ENCODE assay signal across 22 mouse cellular contexts in the genomic region with DNA sequence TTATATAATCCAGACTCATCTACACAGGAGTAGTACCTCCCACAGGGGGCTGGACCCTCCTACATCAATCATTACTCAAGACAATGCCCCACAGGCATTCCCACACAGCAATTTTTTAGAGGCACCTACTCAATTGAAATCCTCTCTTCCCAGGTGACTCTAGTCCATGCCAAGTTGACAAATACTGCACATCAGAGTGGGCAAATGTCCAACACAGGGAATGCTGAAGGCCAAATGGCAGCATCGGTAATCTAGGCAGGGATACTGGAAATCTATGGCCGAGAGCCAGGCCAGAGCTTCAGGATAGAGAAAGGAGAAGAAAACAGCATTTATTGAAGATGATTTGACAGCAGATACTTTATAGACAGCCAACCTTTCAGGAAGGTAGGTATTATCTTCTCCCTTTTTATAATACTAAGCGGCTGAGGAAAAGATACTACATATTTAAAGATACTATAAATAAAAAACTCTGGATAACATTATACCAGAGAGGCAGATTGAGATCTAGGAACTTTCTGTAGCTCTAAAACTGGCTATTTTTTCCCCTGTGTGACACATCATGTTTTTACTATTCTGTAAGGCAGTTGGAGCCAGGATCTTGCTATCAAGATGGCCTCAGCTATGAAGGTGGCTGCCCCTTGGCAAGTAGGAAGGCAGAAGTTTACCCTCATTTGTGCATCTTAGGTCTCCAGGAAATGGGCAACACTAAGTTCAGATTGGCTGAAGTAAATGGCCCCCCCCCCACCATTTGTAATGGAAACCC.
DNase-seq lines count a peak whose midpoint lies in the region; TF ChIP-seq lines count a peak whose summit lies in the region.
"Had no signal": no experiment of that assay in that cellular context is flagged by ENCODE, and none has a peak within 500 bp of the region (broad histone marks: within the 10 kb centered on the region; RNA-seq: fewer than 3 reads in every experiment).

No protein-coding gene starts in this region.

- H3K27me3 ChIP-seq in cerebellum, adult 2 months (ENCODE audit: control insufficient read depth, insufficient read depth, low read length), result no peaks in the 10 kb centered on the region
- H3K27me3 ChIP-seq: forebrain, embryonic 15.5 days; liver, embryonic 13.5 days; lung, embryonic 15.5 days; neural tube, embryonic 12.5 days; stomach, embryonic 15.5 days had no signal

- peak overlapping the region; percentile 68 for H3K27ac ChIP-seq in left cerebral cortex, adult 2 months
- no peak overlapping the region for H3K27ac ChIP-seq in cerebellum, adult 2 months (ENCODE audit: insufficient read depth, low read length)
- H3K27ac ChIP-seq: embryonic facial prominence, embryonic 10.5 days; forebrain, embryonic 15.5 days; kidney, postnatal 0 days; liver, embryonic 13.5 days; lung, embryonic 15.5 days; neural tube, embryonic 12.5 days; stomach, embryonic 15.5 days had no signal

- no peak for TF ChIP-seq POLR2A in cerebellum, adult 2 months (IDR thresholded peaks at IDR 0.05; ENCODE audit: borderline replicate concordance, insufficient read depth, low read length)

- intact Hi-C loops in left cerebral cortex, adult 2 months (cut with DNase I), result no loop called here

- peaks cover 2% of the 10 kb centered on the region; the same call in 1 of the 2 replicates for H3K4me1 ChIP-seq in cerebellum, adult 2 months (ENCODE audit: control insufficient read depth, insufficient read depth, low read length)
- H3K4me1 ChIP-seq: embryonic facial prominence, embryonic 10.5 days; liver, embryonic 13.5 days; lung, embryonic 15.5 days; stomach, embryonic 15.5 days had no signal

- no peak for TF ChIP-seq CTCF in left cerebral cortex, adult 2 months (IDR thresholded peaks at IDR 0.05)
- TF ChIP-seq CTCF in cerebellum, adult 2 months (IDR thresholded peaks at IDR 0.05; ENCODE audit: borderline replicate concordance, insufficient read depth, low read depth, low read length), result no peak

- H3K4me3 ChIP-seq in left cerebral cortex, adult 2 months, result no peak overlapping the region
- no peak overlapping the region for H3K4me3 ChIP-seq in cerebellum, adult 2 months (replicated peaks; ENCODE audit: insufficient read depth, low read depth, low read length)
- H3K4me3 ChIP-seq: embryonic facial prominence, embryonic 10.5 days; forebrain, embryonic 15.5 days; liver, embryonic 13.5 days; lung, embryonic 15.5 days; neural tube, embryonic 12.5 days; stomach, embryonic 15.5 days had no signal

- 28% methylated on average over 3 of the region's 3 CpGs for WGBS in cerebellum, adult 2 months

- DNase-seq in left cerebral cortex, adult 2 months (ENCODE audit: extremely low spot score in 1 of 2, low spot score in 2 of 2), result no peak
- DNase-seq in left cerebral cortex, adult 18-20 months (ENCODE audit: low spot score in 2 of 2), result no peak
- DNase-seq in cerebellum, adult 11 months, result peak; percentile 79
- peak; percentile 81 to 94 for DNase-seq in cerebellum, adult 2 months
- peak; percentile 79 to 84 for DNase-seq in cerebellum, postnatal 36 days
- DNase-seq in embryo, embryonic 10 days (ENCODE audit: low spot score), result no peak
- no peak for DNase-seq in retina, postnatal 1 day
- DNase-seq in testis, postnatal 10 days (ENCODE audit: low spot score), result no peak
- DNase-seq: adrenal gland, adult 2 months; gastrocnemius, postnatal 36 days; heart, postnatal 10 days; kidney, adult 11 months; liver, embryonic 13.5 days; lung, postnatal 4 days; right cerebral cortex, postnatal 14 days; spleen, adult 18-20 months had no signal

Comparison
In these comparisons a context has a peak if more than half of its experiments do, and no peak if none do; other contexts are left out.
1. DNase-seq: peak in cerebellum, adult 11 months (single experiment), cerebellum, adult 2 months (2 of 2) and cerebellum, postnatal 36 days (2 of 2); none in left cerebral cortex, adult 2 months (0 of 2), left cerebral cortex, adult 18-20 months (0 of 2), embryo, embryonic 10 days (single experiment), retina, postnatal 1 day (single experiment) and testis, postnatal 10 days (single experiment).